Mouse (Mus musculus) CH12.LX (cell line): ENCODE data around the gene Wdr5.

Source experiments
- CTCF ChIP-seq, 2 experiments: IDR thresholded peaks in 1 of 2; conservative IDR thresholded peaks in 1 of 2; 2 replicates each; pipeline ENCODE4 v1.5.1; 2011 to 2012; ENCODE audit warnings: low read depth in 2 of 2, low read length in 2 of 2, improper control_type of control experiment in 1 of 2, inconsistent platforms in 1 of 2, mild to moderate bottlenecking in 1 of 2, moderate library complexity in 1 of 2
- ETS1 ChIP-seq: conservative IDR thresholded peaks from 2 replicates; pipeline ENCODE4 v1.6.1; 2012; ENCODE audit warnings: low read depth, mild to moderate bottlenecking, inconsistent platforms, low read length, improper control_type of control experiment, moderate library complexity
- PAX5 ChIP-seq: IDR thresholded peaks from 2 replicates; pipeline ENCODE4 v1.6.1; 2012; ENCODE audit warnings: low read length, inconsistent platforms, mixed read lengths

GRCm38 (mm10) chr2:27573628-27573966, 58.6 kb downstream of the Wdr5 start:
- TF ChIP-seq CTCF (conservative IDR thresholded peaks at IDR 0.05 in 1 of 2, IDR thresholded peaks at IDR 0.05 in 1 of 2; ENCODE audit: low read depth in 2 of 2, low read length in 2 of 2): no peak
- no peak for TF ChIP-seq ETS1
- no peak for TF ChIP-seq PAX5
